Mouse (Mus musculus) spleen, adult 18-20 months (tissue): ENCODE measurements at regions not wholly inside any gene's neighbourhood (a gene's known extent, or its start where the extent isn't known, plus 50 kb on each side); places are given as distances from the start of the nearest gene placed in this dataset.
A peak's percentile ranks its signal among the peaks of the same experiment; 100 is the strongest.

Experiments used
- DNase-seq, 2 experiments: peaks; one replicate each; pipeline ENCODE4 v3.0.0; 2022; ENCODE audit warnings: mixed read lengths in 2 of 2

GRCm38 (mm10) chr8:11909146-11909545 lies 68.9 kb downstream of the Tex29 start:
- DNase-seq: no peak

DNA sequence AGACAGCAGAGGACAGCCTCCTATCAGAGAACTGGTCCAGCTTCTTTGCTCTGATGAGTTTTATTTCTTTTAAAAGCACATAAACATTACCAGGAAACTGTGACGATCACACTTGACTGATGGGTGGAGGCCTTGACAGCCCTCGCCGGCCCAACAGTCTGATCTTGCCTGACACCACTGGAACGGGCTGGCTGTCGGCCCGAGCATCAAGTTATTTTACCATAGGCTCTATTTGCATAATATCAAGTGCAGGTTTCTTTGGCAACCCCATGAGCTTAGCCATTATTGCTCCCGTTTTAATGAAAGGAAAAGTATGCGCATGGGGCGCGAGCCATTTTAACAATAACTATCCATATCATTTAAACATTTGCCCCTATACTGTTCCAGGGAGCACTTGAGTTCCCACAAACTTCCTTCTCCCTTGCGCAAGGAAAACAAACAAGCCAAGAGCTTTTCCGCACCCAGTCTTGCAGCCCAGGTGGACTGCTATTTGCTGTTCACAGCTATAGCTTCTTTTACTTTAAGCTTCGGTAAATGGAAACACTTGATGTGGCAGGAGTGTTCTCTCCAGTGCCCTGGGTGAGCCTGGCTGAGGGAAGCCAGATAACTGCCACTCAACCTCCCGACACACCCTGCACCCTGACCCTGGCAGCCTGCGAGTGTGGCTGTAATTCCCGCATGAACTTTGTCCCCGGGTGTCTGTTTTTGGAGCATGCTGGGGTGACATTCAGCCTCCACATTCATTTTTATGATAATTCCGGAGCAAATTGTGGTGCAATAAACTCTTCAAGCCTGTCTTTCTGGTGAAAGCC lies 71.6 kb downstream of the Tex29 start:
- DNase-seq: no peak

DNA sequence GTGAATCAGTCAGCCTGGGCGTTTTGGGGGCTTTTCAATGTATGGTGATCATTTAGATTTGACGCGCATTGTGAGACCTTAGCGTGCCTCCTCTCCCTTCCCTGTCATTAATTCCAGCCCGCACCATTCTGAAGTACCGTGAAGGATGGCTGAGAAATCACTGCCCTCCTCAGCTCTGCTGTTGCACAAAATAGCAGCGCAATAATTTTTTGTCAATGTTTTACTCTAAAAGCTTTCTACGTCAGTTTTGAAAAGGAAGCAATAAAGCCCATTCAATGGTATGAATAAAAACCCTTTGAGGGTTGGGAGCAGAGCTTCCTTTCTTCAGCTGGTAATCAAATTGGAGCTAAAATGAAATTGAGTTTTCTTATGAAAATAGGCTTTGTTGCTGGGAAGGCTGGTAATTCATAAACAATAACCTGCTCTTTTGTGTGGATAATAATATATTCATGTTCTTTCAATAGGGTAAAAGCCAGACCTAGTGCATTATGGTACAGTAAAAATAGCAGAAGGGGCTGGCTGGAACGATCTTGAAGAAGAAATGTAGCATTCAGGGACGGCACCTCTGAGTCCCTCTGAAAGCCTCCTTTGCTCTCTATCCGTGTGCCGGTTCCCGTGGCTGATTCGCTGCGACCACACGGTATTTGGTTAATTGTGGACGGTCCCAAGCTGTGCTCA lies 72.3 kb downstream of the Tex29 start:
- DNase-seq: no peak

GRCm38 (mm10) chr8:11913129-11913900 lies 73.0 kb downstream of the Tex29 start:
- DNase-seq: no peak

GRCm38 (mm10) chr8:11914131-11914530 lies 73.9 kb downstream of the Tex29 start:
- no peak for DNase-seq

GRCm38 (mm10) chr8:11914681-11915474 lies 74.6 kb downstream of the Tex29 start:
- no peak for DNase-seq

DNA sequence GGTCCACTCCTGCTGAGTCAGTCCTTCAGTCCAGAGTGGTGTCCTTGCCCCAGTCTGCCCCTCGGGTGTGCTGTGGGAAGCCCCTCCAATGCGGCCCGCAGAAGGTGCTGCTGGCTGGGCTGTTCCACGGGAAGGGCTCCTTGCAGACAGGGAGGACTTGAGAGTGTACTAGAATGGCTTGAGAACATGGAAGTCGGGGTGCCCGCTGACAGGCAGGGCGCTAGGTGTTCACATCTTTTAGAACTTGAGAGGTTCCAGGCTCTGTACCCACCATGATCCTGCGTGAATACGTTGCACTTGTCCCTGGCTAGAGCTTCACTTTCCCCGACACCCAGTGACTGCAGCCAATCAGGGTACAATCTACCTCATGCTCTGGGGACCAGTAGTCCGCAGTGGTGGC lies 75.4 kb downstream of the Tex29 start:
- no peak for DNase-seq

DNA sequence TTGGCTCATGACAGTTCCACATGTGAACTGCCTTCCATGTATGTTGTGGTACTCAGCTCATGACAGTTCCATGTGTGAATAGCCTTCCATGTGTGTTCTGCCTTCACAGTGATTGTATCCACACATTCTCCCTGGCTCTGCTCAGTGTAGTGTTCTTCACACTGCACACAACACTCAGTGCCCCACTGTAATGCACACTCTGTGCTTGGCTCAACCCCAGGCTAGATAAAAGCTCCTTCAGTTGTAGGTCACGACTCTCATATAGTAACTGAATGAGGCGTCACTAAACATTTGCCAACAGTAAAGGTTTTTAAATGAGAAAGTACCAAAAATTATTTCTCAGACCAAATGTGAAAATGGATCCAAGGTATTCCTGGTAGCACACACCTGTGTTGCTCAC lies 79.6 kb downstream of the Tex29 start:
- DNase-seq: no peak

DNA sequence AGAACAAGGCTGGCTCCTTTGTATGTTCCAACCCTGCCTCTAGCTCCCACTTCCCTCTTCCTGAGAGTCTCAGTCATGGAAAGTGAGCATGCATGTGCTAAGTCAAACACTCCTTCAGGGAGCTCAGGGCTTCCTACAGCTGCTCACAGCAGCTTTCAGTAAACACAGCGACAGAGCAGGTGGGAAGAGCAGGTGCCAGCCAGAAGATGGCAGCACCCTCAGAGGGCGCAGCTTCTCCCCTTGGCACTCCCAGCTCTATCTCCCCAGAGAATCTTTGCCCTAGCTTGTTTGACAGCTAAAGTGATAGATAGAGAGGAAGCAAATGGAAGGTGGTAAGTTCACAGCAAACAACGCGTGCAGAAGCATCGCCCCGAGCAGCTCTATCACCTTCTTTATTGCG lies 82.8 kb downstream of the Tex29 start:
- DNase-seq: no peak

- DNase-seq: peak in 1 of 2 experiments; percentile 57
Measured at GRCm38 (mm10) chr8:11924165-11924564, 83.9 kb downstream of the Tex29 start.

- DNase-seq: no peak
Measured at GRCm38 (mm10) chr8:11942892-11943332, 102.6 kb downstream of the Tex29 start.

- no peak for DNase-seq
Measured at GRCm38 (mm10) chr8:11947766-11948165, 107.5 kb downstream of the Tex29 start.

DNA sequence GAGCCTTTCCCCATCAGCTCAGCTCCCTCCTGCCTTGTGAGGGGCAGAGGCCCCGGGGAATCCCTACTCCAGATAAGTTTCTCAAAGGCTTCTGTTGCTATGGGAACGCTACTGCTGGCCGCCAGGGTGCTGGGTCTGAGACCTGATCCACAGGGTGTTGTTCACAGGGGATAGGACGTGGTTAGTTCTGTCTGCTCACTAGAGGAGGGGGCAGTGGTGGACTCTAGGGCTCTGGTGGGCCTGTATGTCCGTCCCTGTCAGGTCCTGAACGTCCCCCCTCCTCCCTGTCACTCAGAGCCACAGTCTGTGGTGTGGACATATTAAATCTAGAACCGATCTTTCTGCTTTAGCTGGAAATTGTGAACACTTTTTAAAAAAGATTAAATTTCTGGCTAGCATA lies 116.0 kb downstream of the Tex29 start:
- no peak for DNase-seq

DNA sequence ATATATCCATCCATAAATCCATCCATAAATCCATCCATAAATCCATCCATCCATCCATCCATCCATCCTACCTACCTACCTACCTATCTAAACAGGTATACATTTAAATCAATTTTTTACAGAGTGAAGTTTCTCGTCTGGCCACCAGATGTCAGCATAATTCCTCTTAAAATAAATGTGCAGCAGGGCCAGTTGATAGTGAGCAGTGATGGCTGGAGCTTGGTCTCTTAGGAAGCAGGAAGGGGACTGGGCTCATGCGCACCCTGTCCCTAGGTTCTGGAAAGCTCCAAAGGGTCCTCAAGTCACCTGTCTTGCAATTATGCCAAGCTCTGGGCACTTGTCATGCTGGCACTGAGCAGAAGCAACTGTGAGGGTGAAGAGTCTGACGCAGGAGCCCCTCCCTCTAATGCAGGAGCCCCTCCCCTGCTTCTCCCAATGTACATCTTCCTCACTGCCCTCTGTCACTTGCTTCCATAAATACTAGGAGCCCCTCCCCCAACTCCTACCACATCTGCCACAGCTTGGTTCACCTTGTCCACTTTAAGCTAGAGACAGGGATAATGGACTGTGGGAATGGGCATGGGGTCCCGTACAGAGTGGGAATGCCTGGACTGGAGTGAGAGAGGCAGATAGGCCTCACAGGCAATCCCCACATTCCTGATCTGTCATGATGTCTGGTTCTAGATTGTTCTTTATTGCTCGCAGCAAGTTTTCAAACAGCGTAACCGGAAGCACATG lies 116.9 kb downstream of the Tex29 start:
- no peak for DNase-seq

GRCm38 (mm10) chr8:11958176-11958575 lies 117.9 kb downstream of the Tex29 start:
- no peak for DNase-seq

DNA sequence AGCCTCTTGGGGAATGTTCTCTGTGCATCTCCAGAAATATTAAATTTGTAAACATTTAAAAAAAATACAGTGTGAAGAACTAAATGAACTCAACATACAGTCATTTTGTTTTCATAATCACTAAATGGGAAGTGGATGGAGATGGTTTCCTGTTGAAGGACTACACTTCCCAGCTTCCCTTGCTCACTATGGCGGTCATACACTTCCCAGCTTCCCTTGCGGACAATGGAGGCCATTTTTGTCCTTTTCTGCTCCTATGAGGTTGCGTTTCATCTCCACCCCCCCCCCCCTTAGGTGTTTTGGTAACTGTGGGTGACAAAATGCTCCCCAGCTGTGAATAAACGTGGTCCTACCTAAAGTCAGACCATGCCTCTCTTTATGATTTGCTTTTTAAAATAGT lies 119.2 kb downstream of the Tex29 start:
- DNase-seq: no peak

- DNase-seq: no peak
Measured at GRCm38 (mm10) chr8:11963575-11963974, 123.3 kb downstream of the Tex29 start.

DNA sequence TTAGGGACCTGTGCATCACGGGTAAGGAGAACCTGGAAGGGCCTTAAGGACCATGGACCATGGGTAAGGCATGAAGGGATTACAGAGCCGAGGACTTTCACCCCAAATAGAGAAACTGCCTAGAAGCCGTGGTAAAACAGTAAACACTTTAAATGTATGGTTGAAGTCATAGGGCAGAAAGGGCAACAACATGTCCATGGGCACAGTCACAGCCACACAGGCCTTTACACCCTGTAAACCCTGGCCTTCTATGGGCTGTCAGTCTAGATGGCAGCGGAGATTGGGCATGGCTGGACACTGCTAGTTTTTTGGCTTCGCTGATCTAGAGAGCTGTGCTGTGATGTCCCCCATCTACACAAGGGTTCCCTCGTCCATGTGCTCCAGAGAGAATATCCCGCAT lies 127.4 kb downstream of the Tex29 start:
- DNase-seq: no peak

GRCm38 (mm10) chr8:11970515-11970914 lies 130.2 kb downstream of the Tex29 start:
- DNase-seq: no peak

GRCm38 (mm10) chr8:11973436-11973835 lies 133.2 kb downstream of the Tex29 start:
- no peak for DNase-seq

GRCm38 (mm10) chr8:11977121-11977520 lies 136.8 kb downstream of the Tex29 start:
- DNase-seq: no peak

DNA sequence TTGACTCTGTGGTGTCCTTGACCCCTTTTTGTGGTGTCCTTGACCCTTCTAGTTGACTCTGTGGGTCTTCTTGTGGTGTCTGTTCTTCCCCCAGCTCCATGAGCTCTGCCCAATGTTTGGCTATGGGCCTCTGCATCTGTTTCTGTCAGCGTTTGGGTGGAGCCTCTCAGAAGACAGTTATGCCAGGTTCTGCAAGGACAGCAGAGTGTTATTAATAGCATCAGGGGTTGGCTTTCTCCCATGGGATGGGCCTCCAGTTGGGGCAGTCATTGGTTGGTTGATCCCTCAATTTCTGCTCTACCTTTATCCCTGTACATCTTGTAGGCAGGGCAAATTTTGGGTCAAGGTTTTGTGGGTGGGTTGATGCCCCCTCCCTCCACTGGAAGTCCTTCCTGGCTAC lies 138.8 kb downstream of the Tex29 start:
- no peak for DNase-seq
